Mouse (Mus musculus): ENCODE results near the gene Mxra8.

DNA sequence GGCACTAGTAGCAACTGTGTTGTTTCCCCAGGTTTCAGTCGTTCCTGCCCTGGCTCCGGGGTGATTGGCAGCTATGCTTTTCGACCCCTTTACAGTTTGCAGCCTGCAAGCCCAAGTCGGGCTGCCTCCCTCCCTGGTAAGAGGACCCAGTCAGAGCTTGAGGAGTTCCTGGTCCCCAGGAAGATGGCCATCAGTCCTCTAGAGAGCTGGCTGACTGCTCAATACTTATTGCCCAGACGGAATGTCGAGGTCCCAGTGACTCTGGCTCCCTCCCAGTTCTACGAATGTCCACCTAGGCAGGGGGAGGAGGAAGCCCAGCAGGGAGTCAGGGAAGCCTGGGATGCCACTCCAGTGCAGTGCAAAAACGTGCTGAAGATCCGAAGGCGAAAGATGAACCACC is 7.2 kb upstream of the Mxra8 start:
- TF ChIP-seq POLR2A (IDR thresholded peaks at IDR 0.05; ENCODE audit: control insufficient read depth, low read depth, low read length) (no peak), CTCF (IDR thresholded peaks at IDR 0.05; ENCODE audit: control insufficient read depth, insufficient read depth, insufficient replicate concordance, low read depth, low read length) (no peak)
